Mouse (Mus musculus) hindbrain, embryonic 13.5 days (tissue): ENCODE data around the gene Pank2. TPM values are rescaled to one million over a fixed set of nuclear protein-coding genes. Genes with fewer than 3 reads are reported as not detected.
"Not testable (repeated sequence)": the region's sequence is repeated elsewhere in the genome, so short reads cannot be mapped to it uniquely, and the experiment has no call there.

Experiments
- ATAC-seq: fragments of 200-750 bp; cut with Nextera tagmentation; 2 replicates; pipeline ENCODE4 v1.8.0; 2017; ENCODE audit warnings: moderate TSS enrichment; ENCODE audit not compliant: low FRiP score
- H3K27ac ChIP-seq: fragments of 300-500 bp; sonication (generic); 2 replicates; pipeline ENCODE4 v1.5.1; 2015; ENCODE audit warnings: inconsistent platforms, mild to moderate bottlenecking, moderate library complexity
- H3K27me3 ChIP-seq: fragments of 300-500 bp; sonication (generic); 2 replicates; pipeline ENCODE4 v1.6.1; 2015; ENCODE audit warnings: mild to moderate bottlenecking, inconsistent platforms
- H3K36me3 ChIP-seq: fragments of 300-500 bp; sonication (generic); 2 replicates; pipeline ENCODE4 v1.6.1; 2015; ENCODE audit warnings: mild to moderate bottlenecking, inconsistent platforms
- H3K4me1 ChIP-seq: fragments of 300-500 bp; sonication (generic); replicated peaks from 2 replicates; pipeline ENCODE4 v1.6.1; 2015; ENCODE audit warnings: inconsistent platforms
- H3K4me2 ChIP-seq: fragments of 300-500 bp; sonication (generic); 2 replicates; pipeline ENCODE4 v1.6.1; 2015; ENCODE audit warnings: inconsistent platforms, mild to moderate bottlenecking, moderate library complexity
- H3K4me3 ChIP-seq: fragments of 300-500 bp; sonication (generic); 2 replicates; pipeline ENCODE4 v1.5.1; 2015; ENCODE audit warnings: mild to moderate bottlenecking, inconsistent platforms
- H3K9ac ChIP-seq: fragments of 300-500 bp; sonication (generic); 2 replicates; pipeline ENCODE4 v1.6.1; 2015; ENCODE audit warnings: mild to moderate bottlenecking, inconsistent platforms
- H3K9me3 ChIP-seq: fragments of 300-500 bp; sonication (generic); 2 replicates; pipeline ENCODE4 v1.6.1; 2016; ENCODE audit warnings: inconsistent platforms
- WGBS: fragments of 180-500 bp; shearing (Covaris S2); methylation state at CpG from one replicate; pipeline ENCODE4 v1.1.7; 2015; 5-methylcytosine and 5-hydroxymethylcytosine counted together
- polyA plus RNA-seq: library from polyadenylated mRNA; unstranded; fragments of >200 nt; fragmentation: Nextera tagmentation; extraction: Ambion mirVana; gene quantifications from 2 replicates; pipeline ENCODE4 v1.2.1, GENCODE M21; 2015

Gene Pank2
- polyA plus RNA-seq, 1 experiment from 2014 or later: 30.9 TPM

- Histone ChIP-seq H3K9ac (peak overlapping the region; percentile 92; the same call in 1 of the 2 replicates), H3K9me3 (no peaks in the 10 kb centered on the region), H3K4me2 (peak overlapping the region; percentile 81), H3K4me1 (peaks cover 36% of the 10 kb centered on the region), H3K4me3 (peak overlapping the region; percentile 84), H3K36me3 (no peaks in the 10 kb centered on the region), H3K27me3 (no peaks in the 10 kb centered on the region), H3K27ac (no peak overlapping the region)
- 71% methylated on average over 6 of the region's 6 CpGs for WGBS
- no peak for ATAC-seq
Measured at GRCm38 (mm10) chr2:131264027-131264426, 1.7 kb downstream of the Pank2 start.

- H3K4me3 ChIP-seq: no peak overlapping the region
- H3K9ac ChIP-seq: no peak overlapping the region
- H3K27me3 ChIP-seq: no peaks in the 10 kb centered on the region
- H3K4me2 ChIP-seq: 0 out of 2 replicates have a peak overlapping the region, but pooled peaks have one; percentile 81
- H3K4me1 ChIP-seq: peaks cover 36% of the 10 kb centered on the region
- 93% methylated on average over 2 of the region's 2 CpGs for WGBS
- H3K36me3 ChIP-seq: no peaks in the 10 kb centered on the region
- no peaks in the 10 kb centered on the region for H3K9me3 ChIP-seq
- H3K27ac ChIP-seq: no peak overlapping the region
- ATAC-seq: no peak
Measured at GRCm38 (mm10) chr2:131265056-131265455, 2.8 kb downstream of the Pank2 start.

GRCm38 (mm10) chr2:131275493-131275892, 13.2 kb downstream of the Pank2 start:
- Histone ChIP-seq H3K4me2 (no peak overlapping the region), H3K9ac (no peak overlapping the region), H3K4me1 (no peaks in the 10 kb centered on the region), H3K27ac (no peak overlapping the region), H3K9me3 (no peaks in the 10 kb centered on the region), H3K36me3 (peaks cover 51% of the 10 kb centered on the region), H3K4me3 (no peak overlapping the region), H3K27me3 (no peaks in the 10 kb centered on the region)
- ATAC-seq: no peak
- 96% methylated on average over 3 of the region's 3 CpGs for WGBS

GRCm38 (mm10) chr2:131276722-131277121, 14.4 kb downstream of the Pank2 start:
- H3K27me3 ChIP-seq: no peaks in the 10 kb centered on the region
- H3K9me3 ChIP-seq: no peaks in the 10 kb centered on the region
- no peak overlapping the region for H3K9ac ChIP-seq
- peaks cover 63% of the 10 kb centered on the region for H3K36me3 ChIP-seq
- WGBS: 96% methylated on average over 5 of the region's 5 CpGs
- no peak overlapping the region for H3K27ac ChIP-seq
- no peak overlapping the region for H3K4me2 ChIP-seq
- no peak for ATAC-seq
- H3K4me1 ChIP-seq: no peaks in the 10 kb centered on the region
- H3K4me3 ChIP-seq: no peak overlapping the region

GRCm38 (mm10) chr2:131281596-131281995, 19.3 kb downstream of the Pank2 start:
- ATAC-seq: no peak
- H3K4me1 ChIP-seq: no peaks in the 10 kb centered on the region
- no peak overlapping the region for H3K9ac ChIP-seq
- no peak overlapping the region for H3K27ac ChIP-seq
- H3K4me2 ChIP-seq: no peak overlapping the region
- H3K36me3 ChIP-seq: peaks cover 53% of the 10 kb centered on the region
- no peak overlapping the region for H3K4me3 ChIP-seq
- H3K9me3 ChIP-seq: no peaks in the 10 kb centered on the region
- WGBS: 89% methylated on average over 1 of the region's 1 CpGs
- H3K27me3 ChIP-seq: no peaks in the 10 kb centered on the region

GRCm38 (mm10) chr2:131286276-131286675, 24.0 kb downstream of the Pank2 start:
- no peaks in the 10 kb centered on the region for H3K4me1 ChIP-seq
- H3K27me3 ChIP-seq: no peaks in the 10 kb centered on the region
- no peaks in the 10 kb centered on the region for H3K9me3 ChIP-seq
- no peak overlapping the region for H3K9ac ChIP-seq
- no peak overlapping the region for H3K27ac ChIP-seq
- no peak overlapping the region for H3K4me2 ChIP-seq
- H3K36me3 ChIP-seq: peaks cover 42% of the 10 kb centered on the region
- WGBS: 97% methylated on average over 1 of the region's 1 CpGs
- no peak for ATAC-seq
- H3K4me3 ChIP-seq: no peak overlapping the region

GRCm38 (mm10) chr2:131290669-131291068, 28.4 kb downstream of the Pank2 start:
- Histone ChIP-seq H3K27ac (no peak overlapping the region), H3K9ac (no peak overlapping the region), H3K4me3 (no peak overlapping the region), H3K36me3 (peaks cover 65% of the 10 kb centered on the region), H3K4me1 (no peaks in the 10 kb centered on the region), H3K4me2 (no peak overlapping the region), H3K27me3 (no peaks in the 10 kb centered on the region), H3K9me3 (no peaks in the 10 kb centered on the region)
- ATAC-seq: no peak

GRCm38 (mm10) chr2:131296746-131297261, 34.5 kb downstream of the Pank2 start:
- Histone ChIP-seq H3K9ac (no peak overlapping the region), H3K9me3 (no peaks in the 10 kb centered on the region), H3K4me2 (no peak overlapping the region), H3K36me3 (peaks cover 90% of the 10 kb centered on the region), H3K4me1 (no peaks in the 10 kb centered on the region), H3K27me3 (no peaks in the 10 kb centered on the region), H3K4me3 (no peak overlapping the region), H3K27ac (no peak overlapping the region)
- 95% methylated on average over 2 of the region's 2 CpGs for WGBS
- no peak for ATAC-seq

- 62% methylated on average over 7 of the region's 7 CpGs for WGBS
- not testable (repeated sequence) for H3K27me3 ChIP-seq, ATAC-seq, H3K4me2 ChIP-seq, H3K9ac ChIP-seq, H3K27ac ChIP-seq, H3K9me3 ChIP-seq, H3K4me1 ChIP-seq, H3K4me3 ChIP-seq
- H3K36me3 ChIP-seq: peaks cover 92% of the 10 kb centered on the region
Measured at GRCm38 (mm10) chr2:131298674-131299073, 36.4 kb downstream of the Pank2 start.

- Histone ChIP-seq H3K27ac (no peak overlapping the region), H3K4me1 (no peaks in the 10 kb centered on the region), H3K4me3 (no peak overlapping the region), H3K27me3 (no peaks in the 10 kb centered on the region), H3K9me3 (no peaks in the 10 kb centered on the region), H3K36me3 (peaks cover 87% of the 10 kb centered on the region), H3K4me2 (no peak overlapping the region), H3K9ac (no peak overlapping the region)
- ATAC-seq: no peak
- 93% methylated on average over 2 of the region's 2 CpGs for whole genome bisulfite sequencing
Measured at GRCm38 (mm10) chr2:131300485-131300884, 38.2 kb downstream of the Pank2 start.

- no peak for ATAC-seq
- Histone ChIP-seq H3K36me3 (peaks cover 78% of the 10 kb centered on the region), H3K4me3 (no peak overlapping the region), H3K4me2 (no peak overlapping the region), H3K4me1 (no peaks in the 10 kb centered on the region), H3K27me3 (no peaks in the 10 kb centered on the region), H3K27ac (no peak overlapping the region), H3K9ac (no peak overlapping the region), H3K9me3 (no peaks in the 10 kb centered on the region)
Measured at GRCm38 (mm10) chr2:131301635-131302034, 39.3 kb downstream of the Pank2 start.

GRCm38 (mm10) chr2:131304497-131304896, 42.2 kb downstream of the Pank2 start:
- no peaks in the 10 kb centered on the region for H3K4me1 ChIP-seq
- H3K9me3 ChIP-seq: no peaks in the 10 kb centered on the region
- peaks cover 57% of the 10 kb centered on the region for H3K36me3 ChIP-seq
- no peak overlapping the region for H3K9ac ChIP-seq
- H3K27ac ChIP-seq: no peak overlapping the region
- no peak overlapping the region for H3K4me2 ChIP-seq
- no peaks in the 10 kb centered on the region for H3K27me3 ChIP-seq
- WGBS: 87% methylated on average over 9 of the region's 9 CpGs
- H3K4me3 ChIP-seq: no peak overlapping the region
- ATAC-seq: no peak

- H3K36me3 ChIP-seq: peaks cover 50% of the 10 kb centered on the region
- ATAC-seq, H3K27me3 ChIP-seq, H3K4me3 ChIP-seq, H3K9me3 ChIP-seq, H3K9ac ChIP-seq, H3K4me2 ChIP-seq, H3K4me1 ChIP-seq, H3K27ac ChIP-seq: not testable (repeated sequence)
- 65% methylated on average over 1 of the region's 1 CpGs for WGBS
Measured at GRCm38 (mm10) chr2:131305226-131305625, 42.9 kb downstream of the Pank2 start.
